Mouse (Mus musculus): ENCODE results near the gene Sfr1. TPM values are rescaled to one million over a fixed set of nuclear protein-coding genes. Genes with fewer than 3 reads are reported as not detected.

The Sfr1 gene
- polyA plus RNA-seq (2012; rRNA removed) = 81.6 and 84.8 TPM in 2 replicates

- Histone ChIP-seq H3K4me3 (replicated peaks; ENCODE audit: insufficient read depth, low read depth, low read length) (peak within 1 kb of the TSS; percentile 99), H3K27me3 (ENCODE audit: control insufficient read depth, insufficient read depth, low read length) (no peaks in the 10 kb centered on the region), H3K27ac (ENCODE audit: insufficient read depth, low read length) (peak within 1 kb of the TSS; percentile 81), H3K4me1 (ENCODE audit: control insufficient read depth, insufficient read depth, low read length) (no peaks in the 10 kb centered on the region)
- peak; percentile 22; the same call in 1 of the 2 replicates for TF ChIP-seq CTCF (IDR thresholded peaks at IDR 0.05; ENCODE audit: borderline replicate concordance, insufficient read depth, low read depth, low read length)
- peak; percentile 92 for TF ChIP-seq POLR2A (IDR thresholded peaks at IDR 0.05; ENCODE audit: borderline replicate concordance, insufficient read depth, low read length)
- 1% methylated on average over 65 of the region's 72 CpGs for WGBS
- DNase-seq = peak; percentile 99 to 100
Measured at GRCm38 (mm10) chr19:47731071-47731881, at the start of gene Sfr1. Sfr1 (plus strand) TSS chr19:47731682.

GRCm38 (mm10) chr19:47689592-47689991, 41.9 kb upstream of the Sfr1 start:
- 93% methylated on average over 7 of the region's 7 CpGs for WGBS
- H3K27me3 ChIP-seq (ENCODE audit: control insufficient read depth, insufficient read depth, low read length) = no peaks in the 10 kb centered on the region
- TF ChIP-seq CTCF (IDR thresholded peaks at IDR 0.05; ENCODE audit: borderline replicate concordance, insufficient read depth, low read depth, low read length) (no peak), POLR2A (IDR thresholded peaks at IDR 0.05; ENCODE audit: borderline replicate concordance, insufficient read depth, low read length) (no peak)

GRCm38 (mm10) chr19:47691994-47692393, 39.5 kb upstream of the Sfr1 start, which contains the start of gene Col17a1:
Col17a1 (minus strand) TSS chr19:47692094.
- no peak for TF ChIP-seq POLR2A (IDR thresholded peaks at IDR 0.05; ENCODE audit: borderline replicate concordance, insufficient read depth, low read length)
- no peak for TF ChIP-seq CTCF (IDR thresholded peaks at IDR 0.05; ENCODE audit: borderline replicate concordance, insufficient read depth, low read depth, low read length)
- no peaks in the 10 kb centered on the region for H3K4me1 ChIP-seq (ENCODE audit: control insufficient read depth, insufficient read depth, low read length)
- 80% methylated on average over 6 of the region's 6 CpGs for WGBS
- no peak for DNase-seq
- H3K27ac ChIP-seq (ENCODE audit: insufficient read depth, low read length) = no peak within 1 kb of the TSS
- H3K27me3 ChIP-seq (ENCODE audit: control insufficient read depth, insufficient read depth, low read length) = no peaks in the 10 kb centered on the region
- H3K4me3 ChIP-seq (replicated peaks; ENCODE audit: insufficient read depth, low read depth, low read length) = no peak within 1 kb of the TSS

More at GRCm38 (mm10) chr19:47689592-47689991, 41.9 kb upstream of the Sfr1 start:
- no peak for DNase-seq
- Histone ChIP-seq H3K27ac (ENCODE audit: insufficient read depth, low read length) (no peak overlapping the region), H3K4me1 (ENCODE audit: control insufficient read depth, insufficient read depth, low read length) (no peaks in the 10 kb centered on the region), H3K4me3 (replicated peaks; ENCODE audit: insufficient read depth, low read depth, low read length) (no peak overlapping the region)

- H3K27ac ChIP-seq (ENCODE audit: insufficient read depth, low read length) = no peak overlapping the region
- TF ChIP-seq CTCF (IDR thresholded peaks at IDR 0.05; ENCODE audit: borderline replicate concordance, insufficient read depth, low read depth, low read length) = no peak
- TF ChIP-seq POLR2A (IDR thresholded peaks at IDR 0.05; ENCODE audit: borderline replicate concordance, insufficient read depth, low read length) = no peak
Measured at GRCm38 (mm10) chr19:47695725-47696124, 35.8 kb upstream of the Sfr1 start.

GRCm38 (mm10) chr19:47696411-47696810, 35.1 kb upstream of the Sfr1 start:
- no peak overlapping the region for H3K4me3 ChIP-seq (replicated peaks; ENCODE audit: insufficient read depth, low read depth, low read length)
- no peak for TF ChIP-seq CTCF (IDR thresholded peaks at IDR 0.05; ENCODE audit: borderline replicate concordance, insufficient read depth, low read depth, low read length)
- TF ChIP-seq POLR2A (IDR thresholded peaks at IDR 0.05; ENCODE audit: borderline replicate concordance, insufficient read depth, low read length) = no peak
- H3K27ac ChIP-seq (ENCODE audit: insufficient read depth, low read length) = no peak overlapping the region
- 87% methylated on average over 8 of the region's 8 CpGs for WGBS
- no peak for DNase-seq
- no peaks in the 10 kb centered on the region for H3K4me1 ChIP-seq (ENCODE audit: control insufficient read depth, insufficient read depth, low read length)
- H3K27me3 ChIP-seq (ENCODE audit: control insufficient read depth, insufficient read depth, low read length) = no peaks in the 10 kb centered on the region

More at GRCm38 (mm10) chr19:47695725-47696124, 35.8 kb upstream of the Sfr1 start:
- 89% methylated on average over 6 of the region's 6 CpGs for WGBS
- no peak for DNase-seq
- Histone ChIP-seq H3K4me1 (ENCODE audit: control insufficient read depth, insufficient read depth, low read length) (no peaks in the 10 kb centered on the region), H3K4me3 (replicated peaks; ENCODE audit: insufficient read depth, low read depth, low read length) (no peak overlapping the region), H3K27me3 (ENCODE audit: control insufficient read depth, insufficient read depth, low read length) (no peaks in the 10 kb centered on the region)

DNA sequence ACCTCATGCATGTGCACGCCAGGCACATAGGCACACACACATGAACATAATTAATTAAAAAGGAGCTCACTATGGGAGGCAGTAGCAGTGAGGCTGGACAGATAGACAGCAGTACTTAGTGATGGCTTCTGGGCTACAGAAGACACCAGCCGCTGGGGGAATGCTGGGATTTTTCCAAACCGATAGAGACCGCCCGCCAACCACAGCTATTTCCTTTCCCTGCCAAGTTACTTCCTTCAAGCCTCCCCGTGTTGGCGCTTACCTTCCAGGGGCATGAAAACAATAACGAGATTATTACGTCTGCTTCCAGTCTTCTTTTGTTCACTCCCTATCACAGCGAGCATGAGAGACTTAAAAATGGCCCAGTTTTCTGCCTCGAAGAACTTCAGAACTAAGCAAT, 34.4 kb upstream of the Sfr1 start:
- H3K4me1 ChIP-seq (ENCODE audit: control insufficient read depth, insufficient read depth, low read length) = no peaks in the 10 kb centered on the region
- TF ChIP-seq POLR2A (IDR thresholded peaks at IDR 0.05; ENCODE audit: borderline replicate concordance, insufficient read depth, low read length) = no peak
- TF ChIP-seq CTCF (IDR thresholded peaks at IDR 0.05; ENCODE audit: borderline replicate concordance, insufficient read depth, low read depth, low read length) = no peak
- no peak overlapping the region for H3K27ac ChIP-seq (ENCODE audit: insufficient read depth, low read length)
- no peak overlapping the region for H3K4me3 ChIP-seq (replicated peaks; ENCODE audit: insufficient read depth, low read depth, low read length)
- no peaks in the 10 kb centered on the region for H3K27me3 ChIP-seq (ENCODE audit: control insufficient read depth, insufficient read depth, low read length)
- DNase-seq = no peak
- WGBS = 65% methylated on average over 11 of the region's 11 CpGs

DNA sequence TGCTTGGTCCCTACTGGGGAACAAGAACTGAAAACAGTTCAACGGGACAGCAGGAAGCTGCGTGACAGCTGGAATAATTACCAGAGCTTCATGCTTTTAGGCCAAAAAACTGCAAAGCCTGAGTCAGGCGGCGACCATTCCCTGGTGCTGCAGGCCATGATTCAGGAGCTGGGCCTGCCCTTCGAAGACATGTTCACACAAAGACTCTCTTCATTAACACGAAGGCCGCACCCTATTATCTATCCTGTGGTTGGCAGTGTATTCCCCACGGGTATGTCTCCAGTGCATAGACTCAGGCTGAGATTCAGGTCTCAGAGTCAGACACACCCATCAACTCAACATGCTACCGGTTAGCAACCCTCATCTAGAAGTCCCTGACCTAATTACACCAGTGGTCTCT, 33.2 kb upstream of the Sfr1 start:
- 72% methylated on average over 9 of the region's 9 CpGs for WGBS
- no peak overlapping the region for H3K4me3 ChIP-seq (replicated peaks; ENCODE audit: insufficient read depth, low read depth, low read length)
- H3K27me3 ChIP-seq (ENCODE audit: control insufficient read depth, insufficient read depth, low read length) = no peaks in the 10 kb centered on the region
- TF ChIP-seq CTCF (IDR thresholded peaks at IDR 0.05; ENCODE audit: borderline replicate concordance, insufficient read depth, low read depth, low read length) (no peak), POLR2A (IDR thresholded peaks at IDR 0.05; ENCODE audit: borderline replicate concordance, insufficient read depth, low read length) (no peak)
- no peak overlapping the region for H3K27ac ChIP-seq (ENCODE audit: insufficient read depth, low read length)
- no peaks in the 10 kb centered on the region for H3K4me1 ChIP-seq (ENCODE audit: control insufficient read depth, insufficient read depth, low read length)
- no peak for DNase-seq

GRCm38 (mm10) chr19:47699743-47700142, 31.7 kb upstream of the Sfr1 start:
- no peak for DNase-seq
- TF ChIP-seq CTCF (IDR thresholded peaks at IDR 0.05; ENCODE audit: borderline replicate concordance, insufficient read depth, low read depth, low read length) = no peak
- TF ChIP-seq POLR2A (IDR thresholded peaks at IDR 0.05; ENCODE audit: borderline replicate concordance, insufficient read depth, low read length) = no peak
- no peaks in the 10 kb centered on the region for H3K4me1 ChIP-seq (ENCODE audit: control insufficient read depth, insufficient read depth, low read length)
- no peak overlapping the region for H3K27ac ChIP-seq (ENCODE audit: insufficient read depth, low read length)
- no peaks in the 10 kb centered on the region for H3K27me3 ChIP-seq (ENCODE audit: control insufficient read depth, insufficient read depth, low read length)
- WGBS = 78% methylated on average over 9 of the region's 9 CpGs
- H3K4me3 ChIP-seq (replicated peaks; ENCODE audit: insufficient read depth, low read depth, low read length) = no peak overlapping the region

Data from cerebellum, adult 2 months (tissue).